Mouse (Mus musculus) thymus, adult 2 months (tissue): ENCODE measurements around the gene Eda. TPM values are rescaled to one million over a fixed set of nuclear protein-coding genes. Genes with fewer than 3 reads are reported as not detected.

Source experiments
- DNase-seq: peaks from one replicate; pipeline ENCODE4 v3.0.0; 2021
- H3K27ac ChIP-seq: fragments of 200-500 bp; 2 replicates; pipeline ENCODE4 v1.5.1; 2012; ENCODE audit warnings: low read length, control low read depth; ENCODE audit not compliant: control insufficient read depth, insufficient read depth
- H3K27me3 ChIP-seq: fragments of 200-500 bp; 2 replicates; pipeline ENCODE4 v1.6.1; 2012; ENCODE audit warnings: mild to moderate bottlenecking, low read length, moderate library complexity, mixed read lengths; ENCODE audit not compliant: control insufficient read depth, insufficient read depth
- H3K36me3 ChIP-seq: fragments of 200-500 bp; 2 replicates; pipeline ENCODE4 v1.6.1; 2012; ENCODE audit warnings: mild to moderate bottlenecking, low read length, moderate library complexity; ENCODE audit not compliant: control insufficient read depth, insufficient read depth
- H3K4me1 ChIP-seq: fragments of 200-500 bp; replicated peaks from 2 replicates; pipeline ENCODE4 v1.6.1; 2012; ENCODE audit warnings: low read length; ENCODE audit not compliant: control insufficient read depth, insufficient read depth
- H3K4me3 ChIP-seq: fragments of 200-500 bp; 2 replicates; pipeline ENCODE4 v1.5.1; 2012; ENCODE audit warnings: mild to moderate bottlenecking, low read length, control low read depth, moderate library complexity; ENCODE audit not compliant: control insufficient read depth, insufficient read depth
- CTCF ChIP-seq: fragments of 200-500 bp; IDR thresholded peaks from 2 replicates; pipeline ENCODE4 v1.5.1; 2012; ENCODE audit warnings: mild to moderate bottlenecking, control low read depth, low read length, moderate library complexity, borderline replicate concordance; ENCODE audit not compliant: control insufficient read depth, poor library complexity, insufficient read depth; ENCODE audit errors: extremely low read depth
- POLR2A ChIP-seq: fragments of 200-500 bp; IDR thresholded peaks from 2 replicates; pipeline ENCODE4 v1.6.1; 2012; ENCODE audit warnings: mild to moderate bottlenecking, low read length, control low read depth, moderate library complexity; ENCODE audit not compliant: control insufficient read depth, poor library complexity, insufficient read depth; ENCODE audit errors: extremely low read depth
- WGBS: fragments of 180-500 bp; shearing (Covaris S2); methylation state at CpG from one replicate; pipeline ENCODE4 v1.1.7; 2018; 5-methylcytosine and 5-hydroxymethylcytosine counted together
- polyA plus RNA-seq: library from polyadenylated mRNA; depleted of rRNA; stranded (reverse); fragments of >200 nt; gene quantifications from 2 replicates; pipeline ENCODE4 v1.2.3, GENCODE M21; 2012

The Eda gene
- polyA plus RNA-seq, 1 experiment: 0.54 TPM

- no peaks in the 10 kb centered on the region for H3K4me1 ChIP-seq
- no peak for DNase-seq
Measured at GRCm38 (mm10) chrX:99978354-99978753, 2.9 kb downstream of the Eda start.

GRCm38 (mm10) chrX:99993434-99993833 lies 18.0 kb downstream of the Eda start:
- DNase-seq: no peak
- H3K4me3 ChIP-seq: no peak overlapping the region
- no peaks in the 10 kb centered on the region for H3K36me3 ChIP-seq
- WGBS: 96% methylated on average over 1 of the region's 1 CpGs
- H3K27ac ChIP-seq: no peak overlapping the region
- H3K27me3 ChIP-seq: no peaks in the 10 kb centered on the region
- H3K4me1 ChIP-seq: no peaks in the 10 kb centered on the region
- TF ChIP-seq CTCF (no peak), POLR2A (no peak)

More at GRCm38 (mm10) chrX:99978354-99978753, 2.9 kb downstream of the Eda start:
- TF ChIP-seq POLR2A (no peak), CTCF (no peak)
- no peak overlapping the region for H3K4me3 ChIP-seq
- no peaks in the 10 kb centered on the region for H3K36me3 ChIP-seq
- no peaks in the 10 kb centered on the region for H3K27me3 ChIP-seq
- WGBS: 20% methylated on average over 2 of the region's 2 CpGs
- no peak overlapping the region for H3K27ac ChIP-seq

DNA sequence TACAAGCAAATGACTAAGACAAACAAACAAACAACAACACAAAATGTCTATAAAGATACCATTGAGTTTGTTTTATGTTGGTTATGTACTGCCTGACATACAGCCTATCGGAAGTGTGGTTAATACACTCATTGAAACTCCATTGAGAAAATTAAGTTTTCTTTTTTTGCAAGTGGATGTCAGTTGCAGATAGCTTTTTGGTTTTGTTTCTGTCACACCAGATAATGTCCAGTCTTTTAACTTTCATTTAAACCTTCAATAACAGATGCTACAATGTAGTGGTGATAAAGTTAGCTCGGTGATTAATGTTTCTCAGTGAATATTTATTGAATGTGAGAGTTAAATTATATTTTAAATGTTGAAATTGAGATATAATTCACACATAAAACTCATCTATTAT lies 23.9 kb downstream of the Eda start:
- TF ChIP-seq CTCF: no peak
- no peak for TF ChIP-seq POLR2A
- Histone ChIP-seq H3K4me1 (no peaks in the 10 kb centered on the region), H3K27me3 (no peaks in the 10 kb centered on the region), H3K27ac (no peak overlapping the region), H3K4me3 (no peak overlapping the region), H3K36me3 (no peaks in the 10 kb centered on the region)
- no peak for DNase-seq
- WGBS: 96% methylated on average over 2 of the region's 2 CpGs

DNA sequence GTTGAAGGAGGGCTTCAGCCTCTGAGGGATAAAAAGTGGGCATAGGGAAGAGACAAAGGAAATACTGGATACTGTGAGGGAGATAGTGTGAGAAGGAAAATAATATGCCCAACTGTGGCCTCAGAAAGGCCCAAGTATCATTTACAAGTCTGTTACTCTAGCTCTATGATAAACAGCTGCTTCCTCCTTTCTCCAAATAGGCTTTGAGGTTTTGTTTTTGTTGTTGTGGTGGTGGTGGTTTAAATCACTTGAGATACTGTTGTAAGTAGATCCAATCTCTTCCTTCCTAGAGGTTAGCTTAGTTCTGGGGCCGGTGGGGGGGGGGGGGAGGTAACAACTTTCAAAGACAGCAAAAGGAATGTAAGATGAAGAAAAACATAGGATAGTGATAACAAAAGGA lies 143.0 kb downstream of the Eda start:
- H3K36me3 ChIP-seq: no peaks in the 10 kb centered on the region
- WGBS: 6% methylated on average over 1 of the region's 1 CpGs
- H3K27ac ChIP-seq: no peak overlapping the region
- no peaks in the 10 kb centered on the region for H3K27me3 ChIP-seq
- no peak for DNase-seq
- H3K4me3 ChIP-seq: no peak overlapping the region
- TF ChIP-seq CTCF: no peak
- no peak for TF ChIP-seq POLR2A
- H3K4me1 ChIP-seq: no peaks in the 10 kb centered on the region

- DNase-seq: no peak
- Histone ChIP-seq H3K36me3 (no peaks in the 10 kb centered on the region), H3K27me3 (no peaks in the 10 kb centered on the region), H3K4me3 (no peak overlapping the region), H3K27ac (no peak overlapping the region), H3K4me1 (no peaks in the 10 kb centered on the region)
- TF ChIP-seq POLR2A (no peak), CTCF (no peak)
- WGBS: 63% methylated on average over 2 of the region's 2 CpGs
Measured at GRCm38 (mm10) chrX:100195286-100195685, 219.9 kb downstream of the Eda start.

DNA sequence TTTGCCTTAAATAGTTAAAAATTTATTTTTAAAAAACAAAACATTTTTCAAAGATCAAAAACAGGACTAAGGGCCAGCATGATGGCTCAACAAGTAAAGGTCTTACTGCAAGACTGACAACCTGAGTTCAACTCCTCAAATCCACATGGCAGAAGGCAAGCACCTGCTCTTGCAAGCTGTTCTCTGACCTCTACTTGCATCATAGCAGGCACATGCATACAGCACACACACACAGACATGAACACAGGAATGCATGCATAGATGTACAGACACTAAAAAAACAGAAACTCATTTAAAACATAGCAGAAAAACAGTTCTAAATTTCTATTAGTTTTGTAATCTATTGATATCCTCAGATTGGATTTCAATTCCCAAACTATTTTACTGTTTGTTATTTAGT lies 338.2 kb downstream of the Eda start:
- TF ChIP-seq CTCF (no peak), POLR2A (no peak)
- Histone ChIP-seq H3K27me3 (no peaks in the 10 kb centered on the region), H3K27ac (no peak overlapping the region), H3K4me3 (no peak overlapping the region), H3K4me1 (no peaks in the 10 kb centered on the region), H3K36me3 (no peaks in the 10 kb centered on the region)
- DNase-seq: no peak

DNA sequence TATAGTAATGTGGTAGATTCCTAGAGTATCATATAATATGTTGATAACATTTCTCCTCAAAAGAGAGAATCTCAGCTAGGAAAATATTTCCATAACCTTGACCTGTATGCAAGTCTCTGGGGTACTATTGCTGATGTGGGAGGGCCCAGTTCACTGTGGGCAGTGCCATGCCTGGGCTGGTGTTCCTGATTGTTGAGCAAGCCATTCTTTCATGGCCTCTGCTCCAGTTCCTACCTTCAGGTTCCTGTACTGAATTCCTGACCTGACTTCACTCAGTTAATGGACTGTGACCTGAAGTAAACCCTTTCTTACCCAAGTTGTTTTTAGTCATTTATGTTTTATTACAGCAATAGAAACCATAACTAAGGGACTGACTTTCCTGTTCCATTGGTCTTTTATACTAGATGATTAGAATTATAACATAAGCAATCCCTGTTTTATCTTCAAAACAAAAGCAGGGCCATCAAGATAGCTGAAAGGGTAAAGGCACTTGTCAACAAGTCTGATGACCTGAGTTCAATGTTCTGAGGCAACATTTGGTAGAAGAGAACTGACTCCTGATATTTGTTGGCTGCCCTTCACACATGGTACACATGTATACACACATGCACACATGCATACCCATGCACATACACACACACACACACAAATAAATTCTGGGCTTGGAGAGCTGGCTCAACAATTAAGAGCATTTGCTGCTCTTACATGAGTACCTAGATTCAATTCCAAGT lies 338.9 kb downstream of the Eda start:
- H3K4me3 ChIP-seq: no peak overlapping the region
- no peaks in the 10 kb centered on the region for H3K27me3 ChIP-seq
- H3K27ac ChIP-seq: no peak overlapping the region
- H3K4me1 ChIP-seq: no peaks in the 10 kb centered on the region
- TF ChIP-seq POLR2A: no peak
- no peak for TF ChIP-seq CTCF
- DNase-seq: no peak
- H3K36me3 ChIP-seq: no peaks in the 10 kb centered on the region
